Mouse (Mus musculus) liver, postnatal 0 days (tissue): ENCODE results near the gene Chic2. TPM values are rescaled to one million over a fixed set of nuclear protein-coding genes. Genes with fewer than 3 reads are reported as not detected.

Source experiments
- ATAC-seq: fragments of 200-750 bp; cut with Nextera tagmentation; 2 replicates; pipeline ENCODE4 v1.8.0; 2017; ENCODE audit warnings: mild to moderate bottlenecking, moderate library complexity
- DNase-seq: peaks from one replicate; pipeline ENCODE4 v3.0.0-alpha.2; 2016
- H3K27ac ChIP-seq: fragments of 300-500 bp; sonication (generic); 2 replicates; pipeline ENCODE4 v1.5.1; 2014; ENCODE audit warnings: antibody characterized with exemption, moderate library complexity, mild to moderate bottlenecking, low read depth
- H3K27me3 ChIP-seq: fragments of 300-500 bp; sonication (generic); 2 replicates; pipeline ENCODE4 v1.6.1; 2014; ENCODE audit warnings: low read length, control low read depth, mixed read lengths; ENCODE audit not compliant: insufficient read depth
- H3K36me3 ChIP-seq: fragments of 300-500 bp; sonication (generic); replicated peaks from 2 replicates; pipeline ENCODE4 v1.6.1; 2014; ENCODE audit warnings: mild to moderate bottlenecking, control low read depth, low read length, moderate library complexity, mixed read lengths; ENCODE audit not compliant: insufficient read depth
- H3K4me1 ChIP-seq: fragments of 300-500 bp; sonication (generic); 2 replicates; pipeline ENCODE4 v1.6.1; 2014; ENCODE audit warnings: antibody characterized with exemption, mild to moderate bottlenecking, control low read depth; ENCODE audit not compliant: insufficient read depth
- H3K4me2 ChIP-seq: fragments of 300-500 bp; sonication (generic); 2 replicates; pipeline ENCODE4 v1.6.1; 2014; ENCODE audit warnings: low read depth, mild to moderate bottlenecking, low read length, moderate library complexity, mixed read lengths
- H3K4me3 ChIP-seq: fragments of 300-500 bp; sonication (generic); 2 replicates; pipeline ENCODE4 v1.5.1; 2014; ENCODE audit warnings: low read depth, low read length
- H3K9ac ChIP-seq: fragments of 300-500 bp; sonication (generic); replicated peaks from 2 replicates; pipeline ENCODE4 v1.6.1; 2014; ENCODE audit warnings: mild to moderate bottlenecking, moderate library complexity
- H3K9me3 ChIP-seq: fragments of 300-500 bp; sonication (generic); 2 replicates; pipeline ENCODE4 v1.6.1; 2016; ENCODE audit warnings: mild to moderate bottlenecking, control low read depth, low read length, mixed read lengths
- CTCF ChIP-seq: sonication (generic); IDR thresholded peaks from 2 replicates; pipeline ENCODE4 v1.5.1; 2016; ENCODE audit warnings: antibody characterized with exemption, low read depth
- EP300 ChIP-seq: IDR thresholded peaks from 2 replicates; pipeline ENCODE4 v1.6.1; 2016; ENCODE audit warnings: antibody characterized with exemption, low read depth, mild to moderate bottlenecking
- WGBS: fragments of 180-500 bp; shearing (Covaris S2); extraction: QIAGEN DNeasy Blood & Tissue Kit; methylation state at CpG from one replicate; pipeline ENCODE4 v1.1.7; 2014; ENCODE audit not compliant: insufficient replicate concordance; 5-methylcytosine and 5-hydroxymethylcytosine counted together
- polyA plus RNA-seq: library from polyadenylated mRNA; unstranded; fragments of >200 nt; fragmentation: Nextera tagmentation; extraction: Ambion mirVana; gene quantifications from 2 replicates; pipeline ENCODE4 v1.2.1, GENCODE M21; 2015

The Chic2 gene
- polyA plus RNA-seq, 1 experiment from 2014 or later, result 27.8 TPM

- peaks cover 14% of the 10 kb centered on the region for H3K36me3 ChIP-seq
- H3K4me2 ChIP-seq, result no peak overlapping the region
- no peaks in the 10 kb centered on the region for H3K9me3 ChIP-seq
- no peak overlapping the region for H3K4me3 ChIP-seq
- 79% methylated on average over 1 of the region's 1 CpGs for WGBS
- DNase-seq (no peak), ATAC-seq (no peak)
- H3K4me1 ChIP-seq, result no peaks in the 10 kb centered on the region
- H3K27me3 ChIP-seq, result no peaks in the 10 kb centered on the region
- TF ChIP-seq EP300 (no peak), CTCF (no peak)
- H3K9ac ChIP-seq, result no peak overlapping the region
- H3K27ac ChIP-seq, result no peak overlapping the region
Measured at GRCm38 (mm10) chr5:75014768-75015167, 29.8 kb downstream of the Chic2 start.

GRCm38 (mm10) chr5:75012771-75013421, 31.7 kb downstream of the Chic2 start:
- no peak overlapping the region for H3K27ac ChIP-seq
- no peak for TF ChIP-seq CTCF
- TF ChIP-seq EP300, result no peak
- H3K9me3 ChIP-seq, result no peaks in the 10 kb centered on the region
- ATAC-seq (no peak), DNase-seq (no peak)
- peaks cover 19% of the 10 kb centered on the region for H3K36me3 ChIP-seq
- no peaks in the 10 kb centered on the region for H3K27me3 ChIP-seq
- H3K4me2 ChIP-seq, result no peak overlapping the region
- H3K4me1 ChIP-seq, result no peaks in the 10 kb centered on the region
- no peak overlapping the region for H3K4me3 ChIP-seq
- 83% methylated on average over 8 of the region's 8 CpGs for WGBS
- H3K9ac ChIP-seq, result no peak overlapping the region

- no peak overlapping the region for H3K4me2 ChIP-seq
- 83% methylated on average over 4 of the region's 4 CpGs for WGBS
- TF ChIP-seq CTCF, result no peak
- TF ChIP-seq EP300, result no peak
- H3K4me3 ChIP-seq, result no peak overlapping the region
- no peak for ATAC-seq
- H3K27ac ChIP-seq, result no peak overlapping the region
- DNase-seq, result no peak
- no peaks in the 10 kb centered on the region for H3K4me1 ChIP-seq
- no peaks in the 10 kb centered on the region for H3K9me3 ChIP-seq
- no peak overlapping the region for H3K9ac ChIP-seq
- H3K36me3 ChIP-seq, result peaks cover 21% of the 10 kb centered on the region
- no peaks in the 10 kb centered on the region for H3K27me3 ChIP-seq
Measured at GRCm38 (mm10) chr5:75011985-75012738, 32.4 kb downstream of the Chic2 start.

- no peak overlapping the region for H3K9ac ChIP-seq
Measured at GRCm38 (mm10) chr5:75004755-75005154, 39.8 kb downstream of the Chic2 start.

GRCm38 (mm10) chr5:75002109-75002508, 42.5 kb downstream of the Chic2 start:
- no peak for DNase-seq
- no peak overlapping the region for H3K4me3 ChIP-seq
- H3K27me3 ChIP-seq, result no peaks in the 10 kb centered on the region
- WGBS, result 76% methylated on average over 3 of the region's 3 CpGs
- no peaks in the 10 kb centered on the region for H3K9me3 ChIP-seq
- TF ChIP-seq EP300 (no peak), CTCF (no peak)
- H3K4me2 ChIP-seq, result no peak overlapping the region
- no peak overlapping the region for H3K27ac ChIP-seq
- ATAC-seq, result no peak
- H3K4me1 ChIP-seq, result no peaks in the 10 kb centered on the region
- peaks cover 27% of the 10 kb centered on the region for H3K36me3 ChIP-seq
- no peak overlapping the region for H3K9ac ChIP-seq

More at GRCm38 (mm10) chr5:75004755-75005154, 39.8 kb downstream of the Chic2 start:
- no peak for TF ChIP-seq CTCF
- TF ChIP-seq EP300, result no peak
- WGBS, result 61% methylated on average over 3 of the region's 3 CpGs
- no peaks in the 10 kb centered on the region for H3K4me1 ChIP-seq
- peaks cover 27% of the 10 kb centered on the region for H3K36me3 ChIP-seq
- DNase-seq (no peak), ATAC-seq (peak; percentile 85)
- no peaks in the 10 kb centered on the region for H3K9me3 ChIP-seq
- H3K4me2 ChIP-seq, result no peak overlapping the region
- H3K27me3 ChIP-seq, result no peaks in the 10 kb centered on the region
- no peak overlapping the region for H3K27ac ChIP-seq
- H3K4me3 ChIP-seq, result no peak overlapping the region

GRCm38 (mm10) chr5:74998716-74999512, 45.7 kb downstream of the Chic2 start:
- DNase-seq, result no peak
- no peaks in the 10 kb centered on the region for H3K27me3 ChIP-seq
- no peak overlapping the region for H3K4me3 ChIP-seq
- H3K4me2 ChIP-seq, result no peak overlapping the region
- 86% methylated on average over 12 of the region's 12 CpGs for WGBS
- H3K9ac ChIP-seq, result no peak overlapping the region
- H3K36me3 ChIP-seq, result peaks cover 23% of the 10 kb centered on the region
- ATAC-seq, result no peak
- H3K27ac ChIP-seq, result no peak overlapping the region
- H3K9me3 ChIP-seq, result no peaks in the 10 kb centered on the region
- H3K4me1 ChIP-seq, result no peaks in the 10 kb centered on the region
- TF ChIP-seq CTCF (no peak), EP300 (no peak)
